16 mouse cellular contexts compared by ENCODE assay signal in the genomic region with DNA sequence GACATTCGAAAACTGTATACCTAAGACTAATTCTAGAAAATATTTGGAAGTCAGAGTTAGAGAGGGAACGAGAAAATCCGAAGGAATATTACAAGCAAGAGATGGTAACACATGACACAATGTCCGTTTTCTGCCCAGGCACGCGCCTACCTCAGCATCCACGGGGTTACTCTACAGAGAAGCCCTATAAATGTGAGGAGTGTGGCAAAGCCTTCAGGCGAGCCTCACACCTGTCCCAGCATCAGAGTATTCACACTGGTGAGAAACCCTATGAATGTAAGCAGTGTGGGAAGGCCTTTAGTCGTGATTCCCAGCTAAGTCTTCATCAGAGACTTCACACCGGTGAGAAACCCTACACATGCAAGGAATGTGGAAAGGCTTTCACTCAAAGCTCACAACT.
"Had no signal": no experiment of that assay in that cellular context is flagged by ENCODE, and none has a peak within 500 bp of the region (broad histone marks: within the 10 kb centered on the region; RNA-seq: fewer than 3 reads in every experiment).

No protein-coding gene starts in this region.

- H3K4me2 ChIP-seq: neural tube, embryonic 13.5 days; neural tube, embryonic 15.5 days; stomach, embryonic 15.5 days had no signal

- H3K9me3 ChIP-seq: stomach, embryonic 15.5 days had no signal

- H3K4me1 ChIP-seq: neural tube, embryonic 13.5 days; neural tube, embryonic 15.5 days; stomach, embryonic 15.5 days had no signal

- DNase-seq: retina, postnatal 1 day; right cerebral cortex, adult 18-20 months; right cerebral cortex, postnatal 14 days; right cerebral cortex, postnatal 25 days; right cerebral cortex, postnatal 4 days; spleen, adult 18-20 months; thymus, adult 18-20 months; thymus, adult 2 months; thymus, postnatal 14 days; thymus, postnatal 25 days; thymus, postnatal 36 days; thymus, postnatal 4 days had no signal

- H3K4me3 ChIP-seq: neural tube, embryonic 13.5 days; neural tube, embryonic 15.5 days; stomach, embryonic 15.5 days had no signal

- H3K27ac ChIP-seq: neural tube, embryonic 13.5 days; neural tube, embryonic 15.5 days; stomach, embryonic 15.5 days; stomach, postnatal 0 days had no signal

- H3K9ac ChIP-seq: neural tube, embryonic 13.5 days; neural tube, embryonic 15.5 days; stomach, embryonic 15.5 days had no signal

- H3K27me3 ChIP-seq: neural tube, embryonic 13.5 days; neural tube, embryonic 15.5 days; stomach, embryonic 15.5 days had no signal
